Mouse (Mus musculus): ENCODE measurements at regions not wholly inside any gene's neighbourhood (a gene's known extent, or its start where the extent isn't known, plus 50 kb on each side); places are given as distances from the start of the nearest gene placed in this dataset.
"Not testable (repeated sequence)": the region's sequence is repeated elsewhere in the genome, so short reads cannot be mapped to it uniquely, and the experiment has no call there.

DNA sequence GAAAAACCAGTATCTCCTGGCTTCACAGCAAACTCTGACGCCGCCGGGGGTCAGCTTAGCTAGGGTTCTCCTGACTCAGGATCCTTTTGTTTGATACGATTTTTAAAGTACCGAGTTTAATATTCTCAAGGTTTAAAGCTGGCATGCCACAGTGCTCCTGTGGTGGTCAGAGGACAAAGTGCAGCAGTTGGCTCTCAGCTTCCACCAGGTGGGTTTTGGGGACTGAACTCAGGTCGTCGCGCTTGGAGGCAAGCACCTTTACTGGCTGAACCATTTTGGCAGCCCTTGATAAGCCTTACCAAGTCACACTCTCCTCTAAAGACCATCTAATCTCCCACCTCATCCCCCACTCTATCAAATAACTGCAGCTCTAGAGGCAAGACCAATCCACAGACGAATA, 181.1 kb upstream of the Klf14 start:
- H3K4me1 ChIP-seq (replicated peaks; ENCODE audit: control insufficient read depth, insufficient read depth, low read length): no peaks in the 10 kb centered on the region
- WGBS: 82% methylated on average over 9 of the region's 9 CpGs

DNA sequence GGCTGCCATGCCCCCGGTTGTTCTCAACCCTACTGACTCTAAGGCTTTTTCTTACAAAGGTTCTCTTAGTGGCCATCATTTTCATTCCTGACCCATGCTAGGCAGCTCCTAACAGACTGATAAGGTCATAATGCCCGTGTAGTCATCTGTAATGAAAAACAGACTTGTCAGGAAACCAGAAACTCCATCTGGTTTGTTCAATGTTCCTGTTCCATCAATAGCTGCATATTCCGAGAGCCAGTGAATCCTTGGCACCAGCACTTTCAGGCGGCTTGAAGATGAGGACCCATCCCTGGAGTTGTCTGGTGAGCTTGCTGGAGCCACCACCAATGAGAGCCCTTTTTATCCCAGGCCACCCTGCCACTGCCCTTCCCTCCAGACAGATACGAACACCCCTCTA, 181.7 kb upstream of the Klf14 start:
- Histone ChIP-seq H3K27me3 (ENCODE audit: control insufficient read depth, insufficient read depth, low read depth, low read length) (no peaks in the 10 kb centered on the region), H3K9me3 (ENCODE audit: control insufficient read depth, low read length) (no peaks in the 10 kb centered on the region), H3K27ac (ENCODE audit: low read length) (no peak overlapping the region), H3K36me3 (ENCODE audit: control insufficient read depth, insufficient read depth, low read length) (no peaks in the 10 kb centered on the region), H3K4me1 (replicated peaks; ENCODE audit: control insufficient read depth, insufficient read depth, low read length) (no peaks in the 10 kb centered on the region), H3K9ac (ENCODE audit: low read length) (no peak overlapping the region), H3K4me3 (ENCODE audit: low read length) (no peak overlapping the region), H3K4me2 (ENCODE audit: low read depth, low read length) (no peak overlapping the region)
- ATAC-seq (ENCODE audit: low read depth): no peak
- WGBS: 83% methylated on average over 5 of the region's 5 CpGs

More for the DNA sequence above, 181.1 kb upstream of the Klf14 start:
- no peak overlapping the region for H3K4me2 ChIP-seq (ENCODE audit: low read depth, low read length)
- H3K4me3 ChIP-seq (ENCODE audit: low read length): no peak overlapping the region
- no peak for ATAC-seq (ENCODE audit: low read depth)
- H3K27ac ChIP-seq (ENCODE audit: low read length): no peak overlapping the region
- no peaks in the 10 kb centered on the region for H3K27me3 ChIP-seq (ENCODE audit: control insufficient read depth, insufficient read depth, low read depth, low read length)
- no peaks in the 10 kb centered on the region for H3K36me3 ChIP-seq (ENCODE audit: control insufficient read depth, insufficient read depth, low read length)
- no peak overlapping the region for H3K9ac ChIP-seq (ENCODE audit: low read length)
- no peaks in the 10 kb centered on the region for H3K9me3 ChIP-seq (ENCODE audit: control insufficient read depth, low read length)

DNA sequence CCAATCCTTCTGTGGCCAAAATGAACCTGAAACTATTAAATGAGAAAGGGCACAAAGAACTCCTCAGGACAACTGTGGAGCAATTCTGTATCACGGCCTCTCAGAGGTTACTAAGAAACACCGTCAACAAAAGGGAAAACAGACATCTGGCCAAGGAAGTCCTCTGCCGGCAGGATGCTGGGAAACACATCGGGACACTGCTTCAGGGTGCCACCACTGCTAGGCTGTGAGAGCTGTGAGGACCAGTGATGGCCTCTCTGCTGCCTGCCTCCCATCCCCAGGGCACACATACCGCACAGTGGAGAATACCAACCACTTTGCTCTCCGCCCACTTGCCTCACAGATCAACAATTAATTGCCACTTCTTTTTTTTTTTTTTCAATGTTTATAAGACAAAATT, 182.6 kb upstream of the Klf14 start:
- ATAC-seq (ENCODE audit: low read depth): no peak
- H3K9me3 ChIP-seq (ENCODE audit: control insufficient read depth, low read length): no peaks in the 10 kb centered on the region
- H3K4me2 ChIP-seq (ENCODE audit: low read depth, low read length): no peak overlapping the region

DNA sequence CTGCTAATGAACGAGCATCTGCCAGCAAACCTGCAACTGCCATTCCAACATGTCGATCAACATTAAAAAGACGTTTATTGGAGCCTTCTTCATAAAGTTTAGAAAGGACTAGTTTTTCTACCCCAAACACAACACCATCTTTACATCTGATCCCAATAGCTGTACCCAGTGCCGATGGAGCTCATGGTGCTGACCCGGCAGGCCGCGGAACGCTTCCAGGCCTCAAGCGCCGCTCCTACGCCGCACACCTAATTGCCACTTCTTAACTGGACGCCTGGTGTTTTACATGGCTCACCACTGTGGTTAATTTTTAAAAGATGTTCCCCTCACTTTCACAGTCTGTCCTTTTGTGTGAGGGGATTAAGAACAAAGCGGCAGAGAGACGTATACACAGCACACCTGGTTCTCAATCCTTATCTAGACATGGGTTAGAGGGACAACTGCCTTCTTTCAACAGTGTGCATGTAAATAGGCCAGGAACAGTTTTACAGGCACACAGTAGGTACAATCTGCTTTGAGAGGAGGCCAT, 183.7 kb upstream of the Klf14 start:
- H3K27me3 ChIP-seq (ENCODE audit: control insufficient read depth, insufficient read depth, low read depth, low read length); H3K27ac ChIP-seq (ENCODE audit: low read length); H3K4me3 ChIP-seq (ENCODE audit: low read length); H3K4me2 ChIP-seq (ENCODE audit: low read depth, low read length); H3K9ac ChIP-seq (ENCODE audit: low read length); H3K9me3 ChIP-seq (ENCODE audit: control insufficient read depth, low read length); H3K36me3 ChIP-seq (ENCODE audit: control insufficient read depth, insufficient read depth, low read length); H3K4me1 ChIP-seq (replicated peaks; ENCODE audit: control insufficient read depth, insufficient read depth, low read length); ATAC-seq (ENCODE audit: low read depth): not testable (repeated sequence)
- 95% methylated on average over 15 of the region's 15 CpGs for WGBS

More for the DNA sequence above, 182.6 kb upstream of the Klf14 start:
- 77% methylated on average over 6 of the region's 6 CpGs for WGBS
- no peak overlapping the region for H3K4me3 ChIP-seq (ENCODE audit: low read length)
- no peaks in the 10 kb centered on the region for H3K4me1 ChIP-seq (replicated peaks; ENCODE audit: control insufficient read depth, insufficient read depth, low read length)
- no peak overlapping the region for H3K9ac ChIP-seq (ENCODE audit: low read length)
- H3K27me3 ChIP-seq (ENCODE audit: control insufficient read depth, insufficient read depth, low read depth, low read length): no peaks in the 10 kb centered on the region
- H3K36me3 ChIP-seq (ENCODE audit: control insufficient read depth, insufficient read depth, low read length): no peaks in the 10 kb centered on the region
- H3K27ac ChIP-seq (ENCODE audit: low read length): no peak overlapping the region

DNA sequence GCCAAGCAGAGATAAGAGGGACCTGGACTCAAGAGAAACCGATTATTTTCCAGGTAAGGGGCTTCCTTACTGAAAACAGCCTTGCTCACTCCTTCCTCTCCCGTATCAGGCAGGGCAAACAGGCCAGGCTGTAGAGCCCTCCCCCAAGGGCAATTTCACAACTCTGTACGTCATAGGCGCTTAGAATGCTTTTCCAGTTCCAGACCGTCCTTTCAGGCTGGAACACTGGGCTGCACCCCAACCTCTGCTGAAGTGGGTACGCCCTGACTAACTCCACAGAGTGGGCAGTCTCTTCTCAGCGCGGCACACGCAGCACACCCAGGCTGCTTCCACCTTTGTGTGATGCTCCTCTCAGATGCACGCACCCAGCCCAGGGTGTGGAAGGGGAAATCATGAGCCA, 186.8 kb upstream of the Klf14 start:
- ATAC-seq (ENCODE audit: low read depth): peak; percentile 65
- H3K27ac ChIP-seq (ENCODE audit: low read length): no peak overlapping the region

DNA sequence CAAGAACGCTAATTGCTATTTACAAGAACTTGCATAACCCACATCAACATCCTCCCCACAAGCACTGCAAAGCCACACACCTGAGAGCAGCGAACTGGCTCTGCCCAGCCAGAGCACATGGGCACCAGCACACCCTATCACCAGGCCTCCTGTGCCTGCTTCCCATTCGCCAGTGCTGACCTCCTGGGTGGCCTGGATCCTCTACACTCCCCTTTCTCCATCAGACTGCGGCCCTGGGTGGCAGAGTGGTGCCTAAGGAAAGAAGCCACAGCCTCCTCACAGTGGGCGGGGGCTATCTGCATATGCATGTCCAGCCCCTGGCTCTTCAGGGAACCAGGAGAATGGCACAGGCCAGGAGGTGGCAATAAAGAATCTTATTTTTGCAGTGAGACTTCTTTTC, 187.9 kb upstream of the Klf14 start:
- WGBS: 41% methylated on average over 5 of the region's 5 CpGs
- H3K9ac ChIP-seq (ENCODE audit: low read length): no peak overlapping the region
- H3K4me2 ChIP-seq (ENCODE audit: low read depth, low read length): no peak overlapping the region
- ATAC-seq (ENCODE audit: low read depth): peak; percentile 46; the same call in 1 of the 2 replicates
- no peaks in the 10 kb centered on the region for H3K36me3 ChIP-seq (ENCODE audit: control insufficient read depth, insufficient read depth, low read length)
- no peak overlapping the region for H3K27ac ChIP-seq (ENCODE audit: low read length)
- no peak overlapping the region for H3K4me3 ChIP-seq (ENCODE audit: low read length)
- no peaks in the 10 kb centered on the region for H3K4me1 ChIP-seq (replicated peaks; ENCODE audit: control insufficient read depth, insufficient read depth, low read length)
- no peaks in the 10 kb centered on the region for H3K9me3 ChIP-seq (ENCODE audit: control insufficient read depth, low read length)
- no peaks in the 10 kb centered on the region for H3K27me3 ChIP-seq (ENCODE audit: control insufficient read depth, insufficient read depth, low read depth, low read length)

More for the DNA sequence above, 186.8 kb upstream of the Klf14 start:
- H3K4me1 ChIP-seq (replicated peaks; ENCODE audit: control insufficient read depth, insufficient read depth, low read length): no peaks in the 10 kb centered on the region
- no peak overlapping the region for H3K4me3 ChIP-seq (ENCODE audit: low read length)
- no peaks in the 10 kb centered on the region for H3K27me3 ChIP-seq (ENCODE audit: control insufficient read depth, insufficient read depth, low read depth, low read length)
- H3K9ac ChIP-seq (ENCODE audit: low read length): no peak overlapping the region
- H3K36me3 ChIP-seq (ENCODE audit: control insufficient read depth, insufficient read depth, low read length): no peaks in the 10 kb centered on the region
- no peak overlapping the region for H3K4me2 ChIP-seq (ENCODE audit: low read depth, low read length)
- no peaks in the 10 kb centered on the region for H3K9me3 ChIP-seq (ENCODE audit: control insufficient read depth, low read length)
- WGBS: 56% methylated on average over 10 of the region's 10 CpGs

DNA sequence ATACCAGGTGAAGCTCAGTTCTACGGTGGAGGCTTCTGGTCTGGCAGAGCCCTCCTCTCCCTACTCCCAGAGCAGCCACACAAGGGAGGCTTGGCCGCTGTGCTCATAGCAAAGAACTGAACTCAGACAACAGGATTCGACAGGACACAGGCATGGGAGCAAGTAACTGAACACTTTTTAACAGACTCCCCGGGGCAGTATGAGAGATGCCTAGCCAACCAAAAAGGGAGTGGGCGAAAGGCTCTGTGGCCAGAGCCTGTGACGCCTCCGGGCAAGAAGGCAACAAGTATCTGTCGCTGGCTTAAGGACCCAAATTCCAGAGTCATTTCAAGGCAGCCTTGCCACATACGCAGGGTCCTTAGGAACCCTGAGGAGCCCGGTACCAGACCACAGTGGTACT, 188.8 kb upstream of the Klf14 start:
- Histone ChIP-seq H3K4me2 (ENCODE audit: low read depth, low read length) (no peak overlapping the region), H3K27ac (ENCODE audit: low read length) (no peak overlapping the region), H3K9me3 (ENCODE audit: control insufficient read depth, low read length) (no peaks in the 10 kb centered on the region), H3K4me3 (ENCODE audit: low read length) (no peak overlapping the region), H3K4me1 (replicated peaks; ENCODE audit: control insufficient read depth, insufficient read depth, low read length) (no peaks in the 10 kb centered on the region), H3K36me3 (ENCODE audit: control insufficient read depth, insufficient read depth, low read length) (no peaks in the 10 kb centered on the region), H3K27me3 (ENCODE audit: control insufficient read depth, insufficient read depth, low read depth, low read length) (no peaks in the 10 kb centered on the region), H3K9ac (ENCODE audit: low read length) (no peak overlapping the region)
- no peak for ATAC-seq (ENCODE audit: low read depth)
- 75% methylated on average over 10 of the region's 10 CpGs for WGBS

DNA sequence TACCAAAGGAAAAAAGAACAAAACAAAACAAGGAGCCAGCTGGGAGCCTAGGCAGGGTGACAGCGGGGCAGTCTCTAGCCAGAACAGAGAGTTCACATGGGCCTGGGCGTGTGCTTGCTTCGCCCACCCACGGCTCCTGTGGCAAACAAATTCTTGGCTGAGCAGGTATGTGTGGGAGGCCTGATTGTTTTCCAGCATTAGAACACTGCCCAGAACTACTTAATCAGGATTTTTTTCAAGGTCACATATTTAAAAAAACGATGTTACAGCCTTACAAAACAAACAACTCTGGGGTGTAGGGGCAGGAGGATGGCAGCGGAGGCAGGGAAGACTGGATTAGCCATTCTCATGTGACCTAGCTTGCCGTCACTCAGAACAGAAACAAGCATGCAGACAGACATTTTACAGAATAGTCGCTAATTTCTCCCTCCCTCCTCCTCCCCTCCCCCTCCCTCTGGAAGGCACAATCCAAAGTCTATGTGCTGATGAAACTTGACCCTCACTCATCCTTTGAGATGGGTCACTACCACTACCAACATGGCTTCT, 189.5 kb upstream of the Klf14 start:
- H3K9ac ChIP-seq (ENCODE audit: low read length): no peak overlapping the region
- no peak for ATAC-seq (ENCODE audit: low read depth)
- H3K9me3 ChIP-seq (ENCODE audit: control insufficient read depth, low read length): no peaks in the 10 kb centered on the region
- no peak overlapping the region for H3K4me3 ChIP-seq (ENCODE audit: low read length)
- no peak overlapping the region for H3K4me2 ChIP-seq (ENCODE audit: low read depth, low read length)
- H3K4me1 ChIP-seq (replicated peaks; ENCODE audit: control insufficient read depth, insufficient read depth, low read length): no peaks in the 10 kb centered on the region
- no peaks in the 10 kb centered on the region for H3K36me3 ChIP-seq (ENCODE audit: control insufficient read depth, insufficient read depth, low read length)
- WGBS: 58% methylated on average over 8 of the region's 8 CpGs
- no peak overlapping the region for H3K27ac ChIP-seq (ENCODE audit: low read length)
- no peaks in the 10 kb centered on the region for H3K27me3 ChIP-seq (ENCODE audit: control insufficient read depth, insufficient read depth, low read depth, low read length)

DNA sequence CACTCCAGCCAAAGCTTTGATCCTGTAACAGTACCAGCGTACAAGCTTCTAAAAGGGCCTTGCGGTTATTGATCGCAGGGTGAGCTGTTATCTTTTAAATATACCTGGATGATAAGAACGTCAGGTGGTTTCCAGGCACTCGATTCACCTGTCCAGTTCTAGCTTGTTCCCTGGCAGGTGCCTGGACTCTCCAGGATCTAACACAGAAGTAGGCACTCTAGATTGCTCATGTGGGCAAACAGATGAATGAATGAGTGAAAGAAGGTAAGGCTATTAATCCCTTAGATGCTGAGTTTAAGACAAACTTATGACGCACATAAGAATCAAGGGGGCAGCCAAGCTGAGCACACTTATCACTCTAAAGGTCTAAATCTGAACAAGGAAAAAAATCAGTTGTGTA, 190.3 kb upstream of the Klf14 start:
- Histone ChIP-seq H3K4me2 (ENCODE audit: low read depth, low read length) (no peak overlapping the region), H3K4me3 (ENCODE audit: low read length) (no peak overlapping the region), H3K36me3 (ENCODE audit: control insufficient read depth, insufficient read depth, low read length) (no peaks in the 10 kb centered on the region), H3K27me3 (ENCODE audit: control insufficient read depth, insufficient read depth, low read depth, low read length) (no peaks in the 10 kb centered on the region), H3K27ac (ENCODE audit: low read length) (no peak overlapping the region), H3K4me1 (replicated peaks; ENCODE audit: control insufficient read depth, insufficient read depth, low read length) (no peaks in the 10 kb centered on the region), H3K9ac (ENCODE audit: low read length) (no peak overlapping the region), H3K9me3 (ENCODE audit: control insufficient read depth, low read length) (no peaks in the 10 kb centered on the region)
- no peak; the same call in 1 of the 2 replicates for ATAC-seq (ENCODE audit: low read depth)
- WGBS: 53% methylated on average over 6 of the region's 6 CpGs

DNA sequence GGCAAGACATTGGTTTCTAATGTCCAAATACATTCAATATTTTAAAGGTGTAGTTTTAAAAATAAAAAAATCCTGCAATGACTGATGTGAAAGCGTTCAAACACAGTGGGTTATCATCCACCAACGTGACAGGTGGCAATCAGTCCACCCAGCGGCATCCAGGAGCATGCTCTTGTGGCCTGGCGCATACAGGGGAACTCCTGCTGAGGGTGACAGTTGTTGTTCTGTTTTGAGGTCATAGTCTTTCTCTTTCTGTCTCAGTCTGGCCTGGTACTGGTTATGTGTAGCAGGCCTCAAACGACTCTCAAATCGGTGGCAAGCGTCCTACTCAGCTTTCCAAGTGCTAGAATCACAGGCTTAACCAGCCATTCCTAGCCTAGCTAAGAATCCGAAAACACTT, 191.5 kb upstream of the Klf14 start:
- no peak overlapping the region for H3K4me2 ChIP-seq (ENCODE audit: low read depth, low read length)
- ATAC-seq (ENCODE audit: low read depth): no peak
- H3K27ac ChIP-seq (ENCODE audit: low read length): no peak overlapping the region
- no peak overlapping the region for H3K9ac ChIP-seq (ENCODE audit: low read length)
- no peak overlapping the region for H3K4me3 ChIP-seq (ENCODE audit: low read length)
- 85% methylated on average over 8 of the region's 8 CpGs for WGBS
- H3K27me3 ChIP-seq (ENCODE audit: control insufficient read depth, insufficient read depth, low read depth, low read length): no peaks in the 10 kb centered on the region
- H3K9me3 ChIP-seq (ENCODE audit: control insufficient read depth, low read length): no peaks in the 10 kb centered on the region
- no peaks in the 10 kb centered on the region for H3K4me1 ChIP-seq (replicated peaks; ENCODE audit: control insufficient read depth, insufficient read depth, low read length)
- H3K36me3 ChIP-seq (ENCODE audit: control insufficient read depth, insufficient read depth, low read length): no peaks in the 10 kb centered on the region

Measured in lung, embryonic 16.5 days (tissue).